ENCODE assay signal across 22 mouse cellular contexts in the genomic region with DNA sequence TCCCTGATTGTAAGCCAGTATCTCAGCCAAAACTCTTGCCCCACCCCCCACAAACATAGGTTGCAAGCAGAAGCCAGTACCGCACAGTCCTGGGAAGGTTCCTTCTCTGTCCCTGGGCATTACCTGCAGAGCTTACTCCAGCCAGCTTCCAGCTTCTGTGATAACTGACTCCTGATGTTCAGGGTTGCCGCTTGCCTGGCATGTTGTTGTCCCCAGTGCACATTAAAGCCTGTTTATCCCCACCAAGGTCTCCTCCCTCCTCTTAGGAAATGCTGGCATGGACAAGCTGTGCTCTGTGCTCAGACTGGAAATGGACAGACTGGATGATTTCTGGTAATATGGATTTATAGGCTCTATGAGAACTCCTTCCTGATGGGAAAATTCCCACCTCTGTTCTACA. TPM values are rescaled to one million over a fixed set of nuclear protein-coding genes. Genes with fewer than 3 reads are reported as not detected.
A peak's percentile ranks its signal among the peaks of the same experiment; 100 is the strongest.
DNase-seq lines count a peak whose midpoint lies in the region; ATAC-seq and TF ChIP-seq lines count a peak whose summit lies in the region.
"Had no signal": no experiment of that assay in that cellular context is flagged by ENCODE, and none has a peak within 500 bp of the region (broad histone marks: within the 10 kb centered on the region; RNA-seq: fewer than 3 reads in every experiment).

Gene Serpina3c (minus strand): TSS at position 215 of the 400 bp plus-strand sequence.

- DNase-seq in heart, adult 11 months, result peak; percentile 88
- DNase-seq in heart, adult 2 months, result no peak
- DNase-seq in neural tube, embryonic 10.5 days (ENCODE audit: extremely low spot score, low spot score), result peak; percentile 8
- DNase-seq in adrenal gland, postnatal 25 days, result no peak
- no peak for DNase-seq in hindbrain, embryonic 14.5 days (ENCODE audit: low spot score)
- no peak for DNase-seq in hindbrain, embryonic 10.5 days (ENCODE audit: low spot score)
- DNase-seq: cerebellum, adult 8-10 months; liver; thymus, adult 18-20 months had no signal

- no peak within 1 kb of the TSS for H3K4me3 ChIP-seq in heart, adult 2 months
- no peak within 1 kb of the TSS for H3K4me3 ChIP-seq in neural tube, embryonic 15.5 days (replicated peaks)
- H3K4me3 ChIP-seq in hindbrain, embryonic 14.5 days (replicated peaks; ENCODE audit: low read length), result no peak within 1 kb of the TSS
- H3K4me3 ChIP-seq in hindbrain, embryonic 10.5 days, result no peak within 1 kb of the TSS
- H3K4me3 ChIP-seq: intestine, embryonic 15.5 days; kidney, embryonic 15.5 days had no signal

- no peaks in the 10 kb centered on the region for H3K36me3 ChIP-seq in heart, adult 2 months (ENCODE audit: control insufficient read depth, insufficient read depth, low read length)
- H3K36me3 ChIP-seq in neural tube, embryonic 15.5 days, result no peaks in the 10 kb centered on the region
- H3K36me3 ChIP-seq in hindbrain, embryonic 14.5 days (replicated peaks; ENCODE audit: control insufficient read depth, insufficient read depth), result no peaks in the 10 kb centered on the region
- H3K36me3 ChIP-seq in hindbrain, embryonic 10.5 days, result no peaks in the 10 kb centered on the region
- H3K36me3 ChIP-seq: intestine, embryonic 15.5 days; kidney, embryonic 15.5 days had no signal

- no peaks in the 10 kb centered on the region for H3K27me3 ChIP-seq in heart, adult 2 months (ENCODE audit: control insufficient read depth, insufficient read depth, low read length)
- H3K27me3 ChIP-seq in neural tube, embryonic 15.5 days (replicated peaks), result no peaks in the 10 kb centered on the region
- no peaks in the 10 kb centered on the region for H3K27me3 ChIP-seq in hindbrain, embryonic 14.5 days (ENCODE audit: control insufficient read depth, insufficient read depth, low read length)
- H3K27me3 ChIP-seq in hindbrain, embryonic 10.5 days (ENCODE audit: insufficient read depth, poor library complexity, severe bottlenecking), result no peaks in the 10 kb centered on the region
- H3K27me3 ChIP-seq: intestine, embryonic 15.5 days; kidney, embryonic 15.5 days had no signal

- no peak for ATAC-seq in neural tube, embryonic 15.5 days (ENCODE audit: low FRiP score)
- no peak for ATAC-seq in hindbrain, embryonic 14.5 days (ENCODE audit: low FRiP score)
- ATAC-seq: activated CD4-positive, CD25-positive, alpha-beta regulatory T cell, adult 4 months; intestine, embryonic 15.5 days; liver, postnatal 0 days; Patski had no signal

- no peak within 1 kb of the TSS for H3K9ac ChIP-seq in heart, adult 2 months (ENCODE audit: low read depth, low read length)
- no peak within 1 kb of the TSS for H3K9ac ChIP-seq in neural tube, embryonic 15.5 days (replicated peaks)
- no peak within 1 kb of the TSS for H3K9ac ChIP-seq in hindbrain, embryonic 14.5 days
- H3K9ac ChIP-seq: intestine, embryonic 15.5 days; kidney, embryonic 15.5 days; liver, postnatal 0 days had no signal

- no peaks in the 10 kb centered on the region for H3K9me3 ChIP-seq in neural tube, embryonic 15.5 days (replicated peaks)
- H3K9me3 ChIP-seq in hindbrain, embryonic 14.5 days (ENCODE audit: control insufficient read depth, low read length), result no peaks in the 10 kb centered on the region
- H3K9me3 ChIP-seq in hindbrain, embryonic 10.5 days, result no peaks in the 10 kb centered on the region
- H3K9me3 ChIP-seq: intestine, embryonic 15.5 days; kidney, embryonic 15.5 days had no signal

- no peaks in the 10 kb centered on the region for H3K79me2 ChIP-seq in heart, adult 2 months (replicated peaks; ENCODE audit: control insufficient read depth, insufficient read depth, low read length)

- no peak for TF ChIP-seq POLR2A in heart, adult 2 months (IDR thresholded peaks at IDR 0.05; ENCODE audit: insufficient read depth, low read depth, low read length)

- WGBS in heart, adult 2 months, result 83% methylated on average over 2 of the region's 2 CpGs
- WGBS in neural tube, embryonic 15.5 days, result 92% methylated on average over 2 of the region's 2 CpGs
- 95% methylated on average over 2 of the region's 2 CpGs for WGBS in hindbrain, embryonic 14.5 days
- WGBS in hindbrain, embryonic 10.5 days, result 93% methylated on average over 2 of the region's 2 CpGs

- H3K27ac ChIP-seq in heart, adult 2 months, result no peak within 1 kb of the TSS
- no peak within 1 kb of the TSS for H3K27ac ChIP-seq in neural tube, embryonic 15.5 days (replicated peaks)
- H3K27ac ChIP-seq in hindbrain, embryonic 14.5 days, result no peak within 1 kb of the TSS
- no peak within 1 kb of the TSS for H3K27ac ChIP-seq in hindbrain, embryonic 10.5 days
- H3K27ac ChIP-seq: intestine, embryonic 15.5 days; kidney, embryonic 15.5 days had no signal

- H3K4me2 ChIP-seq in neural tube, embryonic 15.5 days, result no peak within 1 kb of the TSS
- no peak within 1 kb of the TSS for H3K4me2 ChIP-seq in hindbrain, embryonic 14.5 days (replicated peaks)
- H3K4me2 ChIP-seq: intestine, embryonic 15.5 days; kidney, embryonic 15.5 days had no signal

- H3K4me1 ChIP-seq in heart, adult 2 months (ENCODE audit: control insufficient read depth, insufficient read depth, low read length), result no peaks in the 10 kb centered on the region
- no peaks in the 10 kb centered on the region for H3K4me1 ChIP-seq in neural tube, embryonic 15.5 days
- no peaks in the 10 kb centered on the region for H3K4me1 ChIP-seq in hindbrain, embryonic 14.5 days (replicated peaks; ENCODE audit: control insufficient read depth, insufficient read depth, low read length)
- no peaks in the 10 kb centered on the region for H3K4me1 ChIP-seq in hindbrain, embryonic 10.5 days (replicated peaks)
- H3K4me1 ChIP-seq: intestine, embryonic 15.5 days; kidney, embryonic 15.5 days had no signal

- intact Hi-C loops in heart, adult 2 months (cut with DNase I), result no loop called here

- TF ChIP-seq CTCF in heart, adult 2 months (IDR thresholded peaks at IDR 0.05), result no peak

- TF ChIP-seq EP300 in heart, adult 2 months (IDR thresholded peaks at IDR 0.05; ENCODE audit: insufficient read depth, low read depth, low read length), result no peak

RNA-seq across cellular contexts. Expression of gene Serpina3c, which starts in this region (rescaled TPM):
- 1 to 10 TPM in 1 of 2 experiments, under 1 TPM in 1; 0.45 to 1.5 TPM for total RNA-seq in heart, adult 2 months (2021)
- polyA plus RNA-seq in heart, adult 2 months (2012; rRNA removed), result 0.61 and 1.3 TPM in 2 replicates
- not detected in 2 replicates for polyA plus RNA-seq in neural tube, embryonic 15.5 days (2015; fragmentation: Nextera tagmentation; extraction: Ambion mirVana)
- 8.4 and 13.2 TPM in 2 replicates for total RNA-seq in adrenal gland, postnatal 25 days (2021)
- polyA plus RNA-seq in hindbrain, embryonic 14.5 days (2014; fragmentation: Nextera tagmentation; extraction: Ambion mirVana), result not detected in 2 replicates
- not detected in 2 replicates for polyA plus RNA-seq in hindbrain, embryonic 10.5 days (2016; fragmentation: Nextera tagmentation; extraction: Ambion mirVana)
- total RNA-seq: granulocyte monocyte progenitor cell, adult 5-6 weeks; left cerebral cortex, postnatal 14 days; megakaryocyte progenitor cell, adult 5-6 weeks; midbrain, postnatal 0 days had no signal
- polyA plus RNA-seq: activated CD4-positive, CD25-positive, alpha-beta regulatory T cell, adult 4 months; embryonic facial prominence, embryonic 14.5 days; hindbrain, embryonic 11.5 days; intestine, embryonic 15.5 days; kidney, embryonic 15.5 days; midbrain, postnatal 0 days; neural tube, embryonic 11.5 days had no signal

Comparison
In these comparisons a context has a peak if more than half of its experiments do, and no peak if none do; other contexts are left out.
1. DNase-seq: peak in heart, adult 11 months (single experiment) and neural tube, embryonic 10.5 days (single experiment); none in heart, adult 2 months (0 of 2), adrenal gland, postnatal 25 days (single experiment), hindbrain, embryonic 14.5 days (single experiment) and hindbrain, embryonic 10.5 days (single experiment).